Mouse (Mus musculus) B cell, adult 2 months (primary cell): ENCODE measurements at regions not wholly inside any gene's neighbourhood (a gene's known extent, or its start where the extent isn't known, plus 50 kb on each side); places are given as distances from the start of the nearest gene placed in this dataset.
A peak's percentile ranks its signal among the peaks of the same experiment; 100 is the strongest.

Experiments used
- DNase-seq, 2 experiments: peaks; one replicate each; pipeline ENCODE4 v3.0.0; 2022

- no peak for DNase-seq
Observed at GRCm38 (mm10) chr17:87501098-87501497, 54.4 kb upstream of the Calm2 start.

DNA sequence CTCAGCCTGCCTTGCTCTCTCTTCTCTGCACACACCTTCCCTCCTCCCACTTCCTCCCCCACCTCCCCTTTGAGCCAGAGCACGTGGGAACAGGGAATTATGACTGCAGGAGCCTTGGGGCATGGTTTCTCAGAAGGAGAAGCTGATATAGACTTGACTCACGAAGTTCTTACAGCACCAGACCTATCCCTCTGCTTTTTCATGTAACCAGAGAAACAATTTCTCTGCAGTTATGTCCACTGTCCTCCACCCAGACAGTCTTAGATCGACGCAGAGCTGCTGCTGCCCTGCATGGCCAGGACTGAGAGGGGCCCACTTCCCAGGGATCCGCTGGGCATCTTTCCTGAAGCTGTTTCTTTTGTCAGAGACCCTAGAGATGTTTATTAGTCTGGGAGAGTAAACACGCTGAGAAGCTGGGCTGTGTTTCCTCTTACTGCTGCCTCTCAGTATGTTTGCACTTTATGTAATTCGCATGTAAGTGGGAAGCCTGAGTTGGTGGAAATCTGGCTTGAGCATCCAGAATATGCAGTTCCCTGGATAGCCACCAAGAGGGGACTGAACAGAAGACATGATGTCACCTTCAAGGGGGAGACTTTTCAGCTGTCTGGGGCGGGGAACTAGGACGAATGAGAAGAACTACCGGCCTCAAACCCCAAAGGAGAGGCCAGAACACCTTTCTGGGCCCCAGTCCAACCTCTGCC lies 55.1 kb upstream of the Calm2 start:
- DNase-seq: no peak

GRCm38 (mm10) chr17:87502388-87503369 lies 55.9 kb upstream of the Calm2 start:
- peak; percentile 15 to 22 for DNase-seq

- no peak for DNase-seq
Observed at GRCm38 (mm10) chr17:87503491-87503890, 56.8 kb upstream of the Calm2 start.

- no peak for DNase-seq
Observed at GRCm38 (mm10) chr17:87504960-87505681, 58.4 kb upstream of the Calm2 start.

- no peak for DNase-seq
Observed at GRCm38 (mm10) chr17:87507848-87508247, 61.1 kb upstream of the Calm2 start.

- no peak for DNase-seq
Observed at GRCm38 (mm10) chr17:87508582-87509253, 62.0 kb upstream of the Calm2 start.

GRCm38 (mm10) chr17:87512000-87512611 lies 65.4 kb upstream of the Calm2 start:
- no peak for DNase-seq

- DNase-seq: peak; percentile 39 to 45
Observed at GRCm38 (mm10) chr17:87513822-87514221, 67.1 kb upstream of the Calm2 start.

- no peak for DNase-seq
Observed at GRCm38 (mm10) chr17:87514366-87515126, 67.8 kb upstream of the Calm2 start.

DNA sequence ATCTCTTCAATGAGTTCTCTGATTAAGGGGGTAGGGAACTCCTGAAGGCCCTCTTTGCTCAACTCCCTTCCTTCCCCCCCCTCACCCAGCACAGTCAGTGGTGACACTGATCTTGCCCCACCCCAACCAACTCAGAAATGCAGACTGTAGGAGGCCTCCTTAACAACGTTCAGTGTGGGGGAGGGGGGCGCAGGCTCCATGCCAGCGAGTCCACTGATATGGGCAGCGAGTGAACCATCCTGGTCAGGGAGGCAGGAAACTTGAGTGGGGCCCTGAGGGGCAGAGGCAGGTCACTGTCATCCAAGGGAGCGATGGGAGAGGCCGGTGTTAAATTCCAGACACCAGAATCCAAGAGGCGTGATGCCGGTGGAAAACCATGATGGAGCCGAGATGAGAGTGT lies 70.5 kb upstream of the Calm2 start:
- DNase-seq: no peak

- DNase-seq: no peak
Observed at GRCm38 (mm10) chr17:87519454-87519853, 72.7 kb upstream of the Calm2 start.

GRCm38 (mm10) chr17:87520841-87521240 lies 74.1 kb upstream of the Calm2 start:
- DNase-seq: no peak

- no peak for DNase-seq
Observed at GRCm38 (mm10) chr17:87521622-87522151, 75.0 kb upstream of the Calm2 start.

DNA sequence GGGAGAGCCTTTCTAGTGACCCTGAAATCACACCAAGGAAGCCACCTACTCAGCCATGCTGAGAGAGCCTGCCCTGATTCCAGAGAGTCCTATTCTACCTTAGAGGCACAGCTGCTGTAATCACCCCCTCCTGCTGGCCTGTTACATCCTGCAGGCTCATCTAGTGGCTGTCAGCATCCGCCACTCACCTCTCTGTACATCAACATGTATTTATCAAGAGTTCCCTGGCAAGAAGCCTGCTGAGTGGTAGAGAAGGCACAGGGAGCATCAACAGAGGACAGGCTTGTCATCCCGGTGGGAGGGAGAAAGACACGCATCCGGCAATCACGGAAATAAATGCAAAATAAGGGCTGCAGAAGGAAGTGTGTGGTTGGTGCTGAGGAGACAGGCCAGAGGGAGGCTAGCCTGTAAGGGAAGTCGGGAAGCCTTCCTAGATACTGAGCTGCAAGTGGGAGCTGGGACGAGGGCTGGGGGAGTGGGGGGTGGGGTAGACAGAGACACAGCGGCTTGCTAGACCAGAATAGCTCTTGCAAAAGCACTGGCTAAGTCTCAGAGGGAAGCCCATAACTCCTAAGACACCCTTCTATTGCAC lies 75.9 kb upstream of the Calm2 start:
- DNase-seq: no peak

DNA sequence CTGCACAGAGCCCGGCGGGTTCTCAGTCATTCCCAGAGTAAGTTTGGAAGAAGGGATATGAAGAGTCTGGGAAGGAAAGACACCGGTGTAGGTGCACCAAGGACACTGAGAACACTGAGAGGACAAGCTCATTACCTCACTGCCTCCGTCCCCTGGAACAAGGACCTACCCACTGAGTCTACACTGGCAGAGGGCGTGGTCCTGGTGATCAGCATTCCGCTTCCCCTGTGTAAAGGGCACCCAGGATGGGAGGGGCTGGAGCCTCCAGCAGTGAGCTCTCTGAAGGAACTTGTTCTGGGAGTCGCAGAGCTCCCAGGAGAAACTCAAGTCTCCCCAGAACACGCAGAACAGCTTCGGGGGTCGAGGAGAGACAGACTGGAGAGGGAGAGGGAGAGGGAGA lies 76.9 kb upstream of the Calm2 start:
- DNase-seq: no peak

DNA sequence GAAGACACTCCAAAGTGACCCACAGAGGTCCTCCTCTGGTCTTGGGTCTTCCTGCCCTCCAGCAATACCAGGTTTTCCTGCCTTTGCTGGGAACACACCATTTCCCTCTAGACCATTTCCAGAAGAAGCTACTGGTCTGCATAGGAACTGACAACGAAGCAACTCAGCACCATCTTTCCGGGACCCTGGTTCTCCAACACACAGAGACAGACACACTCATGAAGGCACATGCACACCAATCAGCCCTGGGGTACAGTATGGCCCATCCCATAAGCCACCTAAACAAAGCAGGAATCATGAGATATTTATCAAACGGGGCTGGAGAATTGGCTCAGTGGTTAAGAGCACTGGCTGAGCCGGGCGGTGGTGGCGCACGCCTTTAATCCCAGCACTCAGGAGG lies 80.4 kb upstream of the Calm2 start:
- DNase-seq: no peak

DNA sequence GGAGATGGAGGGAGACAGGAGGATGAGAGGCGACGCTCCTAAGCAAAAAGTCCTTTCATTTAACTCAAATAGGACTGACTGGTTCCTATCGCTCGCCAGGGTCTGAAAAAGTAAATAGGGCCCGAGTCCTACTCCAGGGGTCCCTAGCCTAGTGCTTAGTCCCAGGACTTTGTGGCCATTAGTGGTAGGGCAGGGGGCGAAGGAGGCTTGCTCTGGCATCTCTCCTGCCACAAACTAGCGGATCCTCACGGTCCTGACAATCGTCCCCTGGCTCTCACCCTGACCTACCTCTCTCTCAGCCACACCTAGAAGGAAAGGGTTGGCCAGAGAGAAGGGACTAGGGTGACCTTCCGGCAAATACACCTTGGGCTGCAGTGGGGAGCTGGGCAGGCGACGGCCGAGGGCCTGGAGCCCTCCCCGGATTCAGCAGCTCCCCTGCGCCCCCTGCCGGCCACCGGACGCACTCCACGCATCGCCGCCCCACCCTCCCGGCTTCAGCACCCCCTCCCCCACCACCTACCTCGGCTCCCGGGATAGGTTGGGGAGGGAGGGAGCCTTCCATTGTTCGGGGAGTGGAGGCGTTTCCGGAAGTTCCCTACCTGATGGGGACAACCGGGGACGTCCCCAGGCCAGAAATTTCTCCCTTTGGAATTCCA lies 83.6 kb upstream of the Calm2 start:
- peak; percentile 80 to 81 for DNase-seq

- DNase-seq: no peak
Observed at GRCm38 (mm10) chr17:87530818-87531410, 84.2 kb upstream of the Calm2 start.
